ENCODE assay signal across 22 mouse cellular contexts in genomic region chr11:66813310-66813709, GRCm38 (mm10).
A peak's percentile ranks its signal among the peaks of the same experiment; 100 is the strongest.
DNase-seq lines count a peak whose midpoint lies in the region; ATAC-seq lines count a peak whose summit lies in the region.
"Had no signal": no experiment of that assay in that cellular context is flagged by ENCODE, and none has a peak within 500 bp of the region (broad histone marks: within the 10 kb centered on the region; RNA-seq: fewer than 3 reads in every experiment).

No protein-coding gene starts in this region.

- H3K4me3 ChIP-seq in embryonic facial prominence, embryonic 14.5 days (ENCODE audit: low read depth, low read length): no peak overlapping the region
- H3K4me3 ChIP-seq in embryonic facial prominence, embryonic 10.5 days: no peak overlapping the region
- no peak overlapping the region for H3K4me3 ChIP-seq in kidney, embryonic 15.5 days (replicated peaks)
- no peak overlapping the region for H3K4me3 ChIP-seq in neural tube, embryonic 15.5 days (replicated peaks)
- no peak overlapping the region for H3K4me3 ChIP-seq in neural tube, embryonic 13.5 days
- H3K4me3 ChIP-seq: embryonic facial prominence, embryonic 15.5 days; heart, adult 2 months; hindbrain, embryonic 10.5 days; layer of hippocampus, adult 2 months had no signal

- H3K9ac ChIP-seq in embryonic facial prominence, embryonic 14.5 days (ENCODE audit: low read depth, low read length): no peak overlapping the region
- H3K9ac ChIP-seq in kidney, embryonic 15.5 days: no peak overlapping the region
- H3K9ac ChIP-seq in neural tube, embryonic 15.5 days (replicated peaks): no peak overlapping the region
- H3K9ac ChIP-seq in neural tube, embryonic 13.5 days: 0 out of 2 replicates have a peak overlapping the region, but pooled peaks have one; percentile 22
- H3K9ac ChIP-seq: embryonic facial prominence, embryonic 15.5 days had no signal

- peak; percentile 14 for DNase-seq in embryonic facial prominence, embryonic 14.5 days (ENCODE audit: low spot score)
- no peak for DNase-seq in embryonic facial prominence, embryonic 10.5 days (ENCODE audit: low spot score)
- peak; percentile 13 for DNase-seq in kidney, postnatal 10 days
- peak; percentile 25 for DNase-seq in neural tube, embryonic 10.5 days (ENCODE audit: extremely low spot score, low spot score)
- DNase-seq in thymus, postnatal 25 days: no peak
- DNase-seq: adrenal gland, postnatal 25 days; cerebellum, adult 9-11 months; gastrocnemius, postnatal 25 days; heart, adult 2 months; lung, postnatal 4 days; right cerebral cortex, postnatal 25 days; spleen, adult 18-20 months had no signal

- H3K9me3 ChIP-seq in embryonic facial prominence, embryonic 14.5 days (ENCODE audit: control insufficient read depth, low read length): no peaks in the 10 kb centered on the region
- H3K9me3 ChIP-seq in embryonic facial prominence, embryonic 10.5 days: no peaks in the 10 kb centered on the region
- no peaks in the 10 kb centered on the region for H3K9me3 ChIP-seq in kidney, embryonic 15.5 days (replicated peaks)
- H3K9me3 ChIP-seq in neural tube, embryonic 15.5 days (replicated peaks): no peaks in the 10 kb centered on the region
- H3K9me3 ChIP-seq in neural tube, embryonic 13.5 days: no peaks in the 10 kb centered on the region
- H3K9me3 ChIP-seq: embryonic facial prominence, embryonic 15.5 days; hindbrain, embryonic 10.5 days had no signal

- WGBS in embryonic facial prominence, embryonic 14.5 days: 59% methylated on average over 5 of the region's 5 CpGs
- WGBS in embryonic facial prominence, embryonic 10.5 days: 70% methylated on average over 5 of the region's 5 CpGs
- 50% methylated on average over 5 of the region's 5 CpGs for WGBS in kidney, embryonic 15.5 days
- WGBS in neural tube, embryonic 15.5 days: 61% methylated on average over 5 of the region's 5 CpGs
- 53% methylated on average over 5 of the region's 5 CpGs for WGBS in neural tube, embryonic 13.5 days

- no peaks in the 10 kb centered on the region for H3K4me1 ChIP-seq in embryonic facial prominence, embryonic 14.5 days (ENCODE audit: control insufficient read depth, insufficient read depth, low read length)
- H3K4me1 ChIP-seq in embryonic facial prominence, embryonic 10.5 days: no peaks in the 10 kb centered on the region
- no peaks in the 10 kb centered on the region for H3K4me1 ChIP-seq in kidney, embryonic 15.5 days
- peaks cover 8% of the 10 kb centered on the region for H3K4me1 ChIP-seq in neural tube, embryonic 15.5 days
- H3K4me1 ChIP-seq in neural tube, embryonic 13.5 days (replicated peaks): peaks cover 12% of the 10 kb centered on the region
- H3K4me1 ChIP-seq: embryonic facial prominence, embryonic 15.5 days; hindbrain, embryonic 10.5 days had no signal

- H3K27ac ChIP-seq in embryonic facial prominence, embryonic 14.5 days (replicated peaks; ENCODE audit: low read depth, low read length): no peak overlapping the region
- no peak overlapping the region for H3K27ac ChIP-seq in embryonic facial prominence, embryonic 10.5 days (replicated peaks)
- H3K27ac ChIP-seq in kidney, embryonic 15.5 days: no peak overlapping the region
- H3K27ac ChIP-seq in neural tube, embryonic 15.5 days (replicated peaks): no peak overlapping the region
- no peak overlapping the region for H3K27ac ChIP-seq in neural tube, embryonic 13.5 days (replicated peaks)
- H3K27ac ChIP-seq: embryonic facial prominence, embryonic 15.5 days; heart, adult 2 months; hindbrain, embryonic 10.5 days; kidney, postnatal 0 days; layer of hippocampus, adult 2 months had no signal

- no peak overlapping the region for H3K4me2 ChIP-seq in embryonic facial prominence, embryonic 14.5 days (ENCODE audit: low read depth, low read length)
- H3K4me2 ChIP-seq in kidney, embryonic 15.5 days: no peak overlapping the region
- no peak overlapping the region for H3K4me2 ChIP-seq in neural tube, embryonic 15.5 days
- no peak overlapping the region for H3K4me2 ChIP-seq in neural tube, embryonic 13.5 days
- H3K4me2 ChIP-seq: embryonic facial prominence, embryonic 15.5 days had no signal

- no peaks in the 10 kb centered on the region for H3K27me3 ChIP-seq in embryonic facial prominence, embryonic 14.5 days (replicated peaks; ENCODE audit: control insufficient read depth, insufficient read depth, low read length)
- H3K27me3 ChIP-seq in embryonic facial prominence, embryonic 10.5 days (replicated peaks; ENCODE audit: low read depth, poor library complexity, severe bottlenecking): no peaks in the 10 kb centered on the region
- no peaks in the 10 kb centered on the region for H3K27me3 ChIP-seq in kidney, embryonic 15.5 days
- H3K27me3 ChIP-seq in neural tube, embryonic 15.5 days (replicated peaks): no peaks in the 10 kb centered on the region
- no peaks in the 10 kb centered on the region for H3K27me3 ChIP-seq in neural tube, embryonic 13.5 days
- H3K27me3 ChIP-seq: embryonic facial prominence, embryonic 15.5 days had no signal

- H3K36me3 ChIP-seq in embryonic facial prominence, embryonic 14.5 days (ENCODE audit: control insufficient read depth, insufficient read depth, low read length): no peaks in the 10 kb centered on the region
- H3K36me3 ChIP-seq in embryonic facial prominence, embryonic 10.5 days (replicated peaks): no peaks in the 10 kb centered on the region
- no peaks in the 10 kb centered on the region for H3K36me3 ChIP-seq in kidney, embryonic 15.5 days
- no peaks in the 10 kb centered on the region for H3K36me3 ChIP-seq in neural tube, embryonic 15.5 days
- no peaks in the 10 kb centered on the region for H3K36me3 ChIP-seq in neural tube, embryonic 13.5 days
- H3K36me3 ChIP-seq: embryonic facial prominence, embryonic 15.5 days; hindbrain, embryonic 10.5 days had no signal

- ATAC-seq in embryonic facial prominence, embryonic 14.5 days (ENCODE audit: low read depth): no peak
- no peak for ATAC-seq in kidney, embryonic 15.5 days (replicated peaks; ENCODE audit: low FRiP score)
- no peak for ATAC-seq in neural tube, embryonic 15.5 days (ENCODE audit: low FRiP score)
- no peak for ATAC-seq in neural tube, embryonic 13.5 days (ENCODE audit: low read depth)
- ATAC-seq: CD4-positive, CD25-positive, alpha-beta regulatory T cell, adult 4 months; forebrain, embryonic 16.5 days; intestine, postnatal 0 days had no signal

Comparison
In these comparisons a context has a peak if more than half of its experiments do, and no peak if none do; other contexts are left out.
1. DNase-seq: peak in embryonic facial prominence, embryonic 14.5 days (single experiment), kidney, postnatal 10 days (single experiment) and neural tube, embryonic 10.5 days (single experiment); none in embryonic facial prominence, embryonic 10.5 days (single experiment) and thymus, postnatal 25 days (single experiment).